Mouse (Mus musculus) thymus, postnatal 10 days (tissue): ENCODE measurements around the gene Trim44.

Experiments used
- DNase-seq, 2 experiments: peaks; one replicate each; pipeline ENCODE4 v3.0.0; 2021; ENCODE audit warnings: low spot score in 2 of 2

Trim44 gene

DNA sequence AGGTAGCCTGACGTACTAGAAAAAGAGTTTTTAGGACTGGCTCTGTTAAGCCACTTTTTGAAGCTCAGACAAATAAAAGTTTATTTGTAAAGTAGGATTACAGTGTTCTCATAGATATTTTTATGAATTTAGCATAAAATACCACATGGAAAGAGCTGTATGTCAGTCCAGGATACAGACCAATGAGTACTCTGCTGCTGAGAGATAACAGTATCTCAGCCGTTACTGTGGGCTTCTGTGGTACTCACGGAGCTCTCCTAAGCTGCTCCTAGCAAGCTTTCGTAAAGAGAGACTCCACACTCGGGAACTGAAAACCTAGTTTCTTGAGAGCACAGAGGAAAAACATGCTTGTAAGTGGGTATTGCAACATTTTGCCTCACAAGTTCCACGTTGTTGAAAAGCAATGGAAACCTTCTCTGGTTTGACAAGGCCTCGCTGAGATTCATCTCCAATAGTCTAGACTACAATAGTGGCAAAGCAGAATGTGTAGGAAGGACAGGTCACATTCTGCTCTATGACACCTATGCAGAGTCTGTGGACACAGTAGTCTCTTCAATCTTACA is 41.6 kb downstream of the Trim44 start:
- DNase-seq, result no peak

- DNase-seq, result no peak
These were observed 42.9 kb downstream of the Trim44 start for GRCm38 (mm10) chr2:102364565-102365200.

- no peak for DNase-seq
These were observed 44.6 kb downstream of the Trim44 start for GRCm38 (mm10) chr2:102362896-102363530.

DNA sequence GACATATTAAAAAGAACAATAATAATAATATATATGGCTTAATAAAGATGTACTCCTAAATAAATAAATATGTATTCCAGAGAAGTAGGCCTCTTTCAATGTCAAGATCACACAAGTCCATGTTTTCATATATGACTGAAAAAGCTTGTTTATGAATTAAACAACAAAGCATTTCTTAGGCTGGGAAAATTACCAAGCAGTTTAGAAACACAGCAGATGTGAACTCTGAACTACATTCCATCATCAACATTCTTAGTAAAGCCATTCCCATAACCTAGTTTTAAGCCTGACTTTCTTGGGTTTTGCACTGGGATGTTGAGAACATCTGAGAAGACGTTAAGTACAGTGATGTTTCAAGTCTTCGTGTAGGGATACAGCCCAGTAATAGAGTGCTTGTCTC is 45.4 kb downstream of the Trim44 start:
- no peak for DNase-seq

GRCm38 (mm10) chr2:102356879-102357695 is 50.5 kb downstream of the Trim44 start:
- no peak for DNase-seq

GRCm38 (mm10) chr2:102354076-102354475 is 53.6 kb downstream of the Trim44 start:
- no peak for DNase-seq

DNA sequence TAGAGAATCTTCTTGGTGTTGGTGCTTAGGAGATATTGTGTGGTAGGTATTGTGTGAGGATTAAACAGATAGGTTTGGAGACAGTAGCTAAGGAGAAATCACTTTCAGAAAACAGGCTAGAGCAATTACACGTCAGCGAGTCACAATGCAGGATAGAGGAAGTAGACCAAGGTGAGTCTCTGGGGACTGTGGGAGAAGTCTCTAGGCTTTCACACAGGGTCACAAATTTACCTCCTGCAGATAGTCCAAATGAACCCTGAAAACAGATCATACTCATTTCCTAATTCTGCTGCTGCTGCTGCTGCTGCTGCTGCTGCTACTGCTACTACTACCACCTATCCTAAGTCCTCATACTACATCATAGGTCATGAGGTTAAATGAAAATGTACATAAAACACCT is 66.2 kb downstream of the Trim44 start:
- no peak for DNase-seq

DNA sequence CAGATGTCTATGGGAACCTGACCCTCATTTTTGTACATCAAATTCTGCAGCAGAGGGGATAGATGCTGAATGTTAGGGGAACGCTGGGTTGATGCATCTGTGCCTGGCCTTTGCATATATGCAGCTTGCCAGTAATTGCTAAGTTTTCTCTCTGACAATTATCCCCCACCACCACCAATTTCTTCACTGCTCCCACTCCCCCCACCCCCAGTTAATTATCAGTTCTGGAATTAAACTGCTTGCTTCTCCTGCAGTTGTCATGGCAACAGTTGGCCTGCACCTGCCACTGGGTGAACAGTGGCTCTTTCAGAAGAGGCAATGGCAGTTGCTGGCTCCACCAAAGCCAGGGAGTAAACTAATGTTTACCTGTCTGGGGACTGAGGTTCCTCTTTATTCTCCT is 70.8 kb downstream of the Trim44 start:
- DNase-seq, result no peak

GRCm38 (mm10) chr2:102331932-102332331 is 75.7 kb downstream of the Trim44 start:
- DNase-seq, result no peak

GRCm38 (mm10) chr2:102331092-102331491 is 76.5 kb downstream of the Trim44 start:
- no peak for DNase-seq

GRCm38 (mm10) chr2:102325921-102326320 is 81.7 kb downstream of the Trim44 start:
- DNase-seq, result no peak

DNA sequence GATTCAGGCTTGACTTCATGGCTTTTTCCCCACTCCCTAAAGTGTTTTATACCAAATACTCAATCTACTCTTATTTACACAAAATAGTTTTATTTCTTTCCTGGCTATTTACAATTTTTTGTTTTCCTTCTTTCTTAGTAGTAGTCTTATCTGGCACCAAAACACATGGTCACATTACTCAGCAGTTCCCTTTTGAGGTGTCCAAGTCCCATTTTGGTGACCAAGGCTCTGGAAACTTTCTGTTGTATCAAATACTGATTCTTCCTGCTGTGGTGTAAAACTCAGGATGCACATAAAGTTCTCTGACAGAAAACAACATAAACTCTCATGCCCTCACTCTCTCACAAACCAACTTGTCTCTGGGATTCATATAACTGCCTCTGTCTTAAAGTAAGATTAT is 83.3 kb downstream of the Trim44 start:
- DNase-seq, result no peak

DNA sequence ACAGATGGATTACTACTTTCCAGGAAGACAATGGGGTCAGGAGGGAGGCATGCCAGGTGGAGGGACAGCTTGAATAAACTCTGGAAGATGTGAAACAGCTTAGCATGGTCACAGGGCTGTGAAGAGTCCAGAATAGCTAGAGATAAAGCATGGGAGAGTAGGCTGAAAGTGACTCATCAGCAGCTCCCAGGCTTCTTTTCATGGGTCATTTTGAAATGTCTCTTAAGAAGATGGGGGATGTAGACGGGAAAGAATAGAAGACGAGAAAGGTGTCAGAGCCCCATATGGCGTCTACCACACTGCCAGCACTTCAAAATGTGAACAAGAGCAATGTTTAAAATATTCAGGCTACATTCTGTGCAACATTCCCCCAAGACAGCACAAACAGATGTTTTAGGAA is 91.1 kb downstream of the Trim44 start:
- no peak for DNase-seq

GRCm38 (mm10) chr2:102315153-102315552 is 92.5 kb downstream of the Trim44 start:
- no peak for DNase-seq

DNA sequence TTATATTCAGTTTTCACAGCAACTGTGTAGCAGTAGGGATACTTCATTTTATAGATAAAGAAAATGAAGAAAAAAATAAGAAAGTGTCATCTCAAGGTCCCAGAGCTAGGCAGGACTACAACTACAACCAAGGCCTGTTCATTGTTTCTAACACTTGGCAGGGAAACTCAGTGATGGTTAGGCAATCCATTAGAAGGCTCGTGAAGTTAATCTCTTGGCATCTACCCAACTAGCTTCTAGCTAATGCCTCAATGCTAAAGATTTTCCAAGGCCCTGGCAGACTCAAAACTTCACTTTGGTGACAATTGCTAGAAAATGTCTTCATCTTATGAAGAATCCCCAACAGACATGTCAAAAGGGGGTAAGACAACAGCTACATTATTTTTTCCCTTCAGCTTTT is 93.0 kb downstream of the Trim44 start:
- DNase-seq, result no peak

DNA sequence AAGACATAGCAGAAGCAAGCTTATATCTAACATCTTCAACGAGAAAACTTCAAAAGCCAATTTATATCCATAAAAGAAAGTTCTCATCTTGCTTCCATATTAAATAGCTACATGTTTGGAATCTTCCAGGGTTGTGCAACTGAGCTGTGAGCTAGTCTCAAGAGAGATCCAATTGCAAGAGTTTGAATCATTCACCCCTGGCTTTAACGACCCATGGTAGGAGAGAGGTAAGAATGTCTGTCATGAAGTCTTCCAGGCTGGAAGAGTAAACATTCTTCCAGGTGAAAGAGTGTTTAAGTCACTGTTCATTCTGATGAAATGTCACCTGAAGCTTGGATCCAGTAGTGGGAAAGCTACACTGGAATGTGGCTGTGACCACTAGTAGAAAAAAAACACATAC is 93.6 kb downstream of the Trim44 start:
- DNase-seq, result no peak

- no peak for DNase-seq
These were observed 94.7 kb downstream of the Trim44 start for GRCm38 (mm10) chr2:102312903-102313302.

GRCm38 (mm10) chr2:102303274-102303673 is 104.4 kb downstream of the Trim44 start:
- no peak for DNase-seq

DNA sequence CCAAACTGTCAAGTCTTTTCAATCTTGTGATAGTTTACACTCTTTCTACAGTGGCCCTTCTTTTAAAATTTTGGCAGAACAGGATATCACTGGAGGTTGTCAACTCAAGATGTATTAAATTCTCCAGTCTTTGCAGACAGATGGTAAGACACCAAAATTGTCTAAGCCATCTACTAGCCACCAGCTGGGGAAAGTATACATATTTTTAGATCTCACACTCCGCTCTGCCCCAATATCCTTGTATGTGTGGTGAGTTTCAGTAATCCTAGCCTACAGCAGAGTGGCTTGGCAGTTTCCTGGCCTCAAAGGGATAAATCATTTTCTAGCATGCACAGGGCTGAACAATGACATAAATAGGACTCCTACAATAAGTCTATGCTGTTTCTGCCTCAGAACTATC is 105.1 kb downstream of the Trim44 start:
- no peak for DNase-seq

DNA sequence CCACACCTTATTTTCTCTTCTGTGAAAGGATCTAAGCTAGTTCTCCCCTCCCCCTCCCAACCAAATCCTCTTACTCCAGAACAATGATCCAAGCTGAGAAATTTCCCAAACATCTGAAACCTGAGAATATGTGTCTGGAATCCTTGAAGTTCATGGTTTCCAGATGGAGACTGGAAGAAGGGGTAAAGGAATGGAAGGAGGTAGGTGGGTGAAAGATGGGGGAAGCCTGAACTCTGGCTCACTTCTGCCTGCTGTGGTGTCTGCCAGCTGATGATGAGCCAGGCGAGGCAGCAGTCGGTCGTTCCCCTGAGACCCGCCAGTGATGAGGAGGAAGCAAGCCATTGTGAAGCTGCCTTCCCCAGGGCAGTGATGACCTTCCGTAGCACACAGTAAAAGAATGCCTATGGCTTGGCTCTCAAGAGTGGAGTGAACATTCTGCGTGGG is 112.8 kb downstream of the Trim44 start:
- DNase-seq, result no peak

DNA sequence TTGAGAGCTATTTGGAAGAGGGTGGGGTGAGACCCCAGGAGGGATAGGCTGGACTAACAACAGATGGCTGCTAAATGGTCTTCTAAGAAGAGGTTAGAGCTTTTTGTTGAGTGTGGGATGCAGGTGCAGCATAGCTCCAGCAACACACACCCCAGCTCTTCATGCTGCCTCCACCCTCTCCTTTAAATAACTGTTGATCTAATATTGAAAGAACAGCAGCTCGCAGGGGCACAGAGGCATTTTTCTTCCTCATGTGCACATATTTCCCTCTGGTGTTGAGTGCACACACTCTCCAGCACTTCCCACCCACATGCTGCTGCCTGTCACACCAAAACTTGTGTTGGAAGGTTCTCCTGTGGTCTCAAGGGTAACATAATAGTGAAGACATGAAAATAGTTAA is 114.4 kb downstream of the Trim44 start:
- DNase-seq, result no peak

DNA sequence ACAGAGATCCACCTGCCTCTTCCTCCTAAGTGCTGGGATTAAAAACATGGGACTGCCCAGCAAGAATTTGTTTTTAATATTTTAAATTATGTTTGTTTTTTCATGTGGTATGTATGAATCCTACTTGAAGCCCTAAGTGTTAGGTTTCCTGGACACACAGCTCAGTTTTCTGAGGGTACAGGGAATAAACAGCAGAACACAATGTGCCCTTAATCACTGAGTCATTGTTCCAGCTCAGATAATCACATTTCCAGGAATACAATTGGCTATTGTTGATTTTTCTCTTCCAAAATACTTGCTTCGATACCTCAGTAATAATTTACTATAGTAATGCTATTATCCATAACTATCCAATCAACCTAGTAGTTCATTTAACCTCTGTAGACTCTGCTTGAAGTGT is 115.6 kb downstream of the Trim44 start:
- DNase-seq, result no peak

GRCm38 (mm10) chr2:102291533-102291932 is 116.1 kb downstream of the Trim44 start:
- DNase-seq, result no peak
